Mouse (Mus musculus): ENCODE results near the gene Gpr179. TPM values are rescaled to one million over a fixed set of nuclear protein-coding genes. Genes with fewer than 3 reads are reported as not detected.
"Not testable (repeated sequence)": the region's sequence is repeated elsewhere in the genome, so short reads cannot be mapped to it uniquely, and the experiment has no call there.

The Gpr179 gene
- polyA plus RNA-seq, 1 experiment from 2014 or later: 0.04 TPM

GRCm38 (mm10) chr11:97336751-97337345 lies 15.0 kb downstream of the Gpr179 start:
- peaks cover 52% of the 10 kb centered on the region for H3K27me3 ChIP-seq (replicated peaks)
- 55% methylated on average over 14 of the region's 14 CpGs for WGBS

GRCm38 (mm10) chr11:97336238-97336637 lies 15.6 kb downstream of the Gpr179 start:
- Histone ChIP-seq H3K9me3 (no peaks in the 10 kb centered on the region), H3K27ac (replicated peaks) (no peak overlapping the region), H3K4me1 (peaks cover 26% of the 10 kb centered on the region), H3K36me3 (no peaks in the 10 kb centered on the region), H3K27me3 (replicated peaks) (peaks cover 52% of the 10 kb centered on the region), H3K9ac (no peak overlapping the region), H3K4me2 (no peak overlapping the region), H3K4me3 (no peak overlapping the region)
- no peak for ATAC-seq (ENCODE audit: extremely low read depth, insufficient number of reproducible peaks, low FRiP score, low TSS enrichment)
- WGBS: 49% methylated on average over 6 of the region's 6 CpGs

More at GRCm38 (mm10) chr11:97336751-97337345, 15.0 kb downstream of the Gpr179 start:
- Histone ChIP-seq H3K36me3 (no peaks in the 10 kb centered on the region), H3K27ac (replicated peaks) (no peak overlapping the region), H3K4me1 (peaks cover 26% of the 10 kb centered on the region), H3K9ac (no peak overlapping the region), H3K4me2 (no peak overlapping the region), H3K4me3 (no peak overlapping the region), H3K9me3 (no peaks in the 10 kb centered on the region)
- no peak for ATAC-seq (ENCODE audit: extremely low read depth, insufficient number of reproducible peaks, low FRiP score, low TSS enrichment)

GRCm38 (mm10) chr11:97334400-97334799 lies 17.5 kb downstream of the Gpr179 start:
- peaks cover 26% of the 10 kb centered on the region for H3K4me1 ChIP-seq
- H3K27ac ChIP-seq (replicated peaks): no peak overlapping the region
- no peak overlapping the region for H3K9ac ChIP-seq
- H3K27me3 ChIP-seq (replicated peaks): peaks cover 41% of the 10 kb centered on the region
- H3K4me3 ChIP-seq: no peak overlapping the region
- peaks cover 17% of the 10 kb centered on the region for H3K36me3 ChIP-seq
- no peaks in the 10 kb centered on the region for H3K9me3 ChIP-seq
- ATAC-seq (ENCODE audit: extremely low read depth, insufficient number of reproducible peaks, low FRiP score, low TSS enrichment): no peak
- WGBS: 74% methylated on average over 9 of the region's 9 CpGs
- H3K4me2 ChIP-seq: no peak overlapping the region

- WGBS: 66% methylated on average over 1 of the region's 1 CpGs
- no peak overlapping the region for H3K9ac ChIP-seq
- H3K27me3 ChIP-seq (replicated peaks): peaks cover 41% of the 10 kb centered on the region
- H3K4me3 ChIP-seq: no peak overlapping the region
- H3K4me1 ChIP-seq: peaks cover 23% of the 10 kb centered on the region
- ATAC-seq (ENCODE audit: extremely low read depth, insufficient number of reproducible peaks, low FRiP score, low TSS enrichment): no peak
- H3K27ac ChIP-seq (replicated peaks): no peak overlapping the region
- H3K9me3 ChIP-seq: no peaks in the 10 kb centered on the region
- no peak overlapping the region for H3K4me2 ChIP-seq
- peaks cover 22% of the 10 kb centered on the region for H3K36me3 ChIP-seq
Measured at GRCm38 (mm10) chr11:97333896-97334295, 18.0 kb downstream of the Gpr179 start.

GRCm38 (mm10) chr11:97333044-97333443 lies 18.8 kb downstream of the Gpr179 start:
- 58% methylated on average over 9 of the region's 9 CpGs for WGBS
- Histone ChIP-seq H3K4me1 (peaks cover 15% of the 10 kb centered on the region), H3K27me3 (replicated peaks) (peaks cover 32% of the 10 kb centered on the region), H3K4me3 (no peak overlapping the region), H3K4me2 (no peak overlapping the region), H3K36me3 (peaks cover 30% of the 10 kb centered on the region), H3K9ac (no peak overlapping the region), H3K27ac (replicated peaks) (no peak overlapping the region), H3K9me3 (no peaks in the 10 kb centered on the region)
- ATAC-seq (ENCODE audit: extremely low read depth, insufficient number of reproducible peaks, low FRiP score, low TSS enrichment): no peak

- Histone ChIP-seq H3K4me1 (peaks cover 5% of the 10 kb centered on the region; the same call in 1 of the 2 replicates), H3K4me2 (no peak overlapping the region), H3K27ac (replicated peaks) (no peak overlapping the region), H3K27me3 (replicated peaks) (peaks cover 17% of the 10 kb centered on the region), H3K4me3 (no peak overlapping the region), H3K36me3 (peaks cover 44% of the 10 kb centered on the region), H3K9me3 (no peaks in the 10 kb centered on the region), H3K9ac (no peak overlapping the region)
- ATAC-seq (ENCODE audit: extremely low read depth, insufficient number of reproducible peaks, low FRiP score, low TSS enrichment): no peak
- 83% methylated on average over 12 of the region's 12 CpGs for WGBS
Measured at GRCm38 (mm10) chr11:97331231-97332190, 20.4 kb downstream of the Gpr179 start.

- Histone ChIP-seq H3K9ac (no peak overlapping the region), H3K4me1 (no peaks in the 10 kb centered on the region), H3K27ac (replicated peaks) (no peak overlapping the region), H3K4me2 (no peak overlapping the region), H3K9me3 (no peaks in the 10 kb centered on the region), H3K27me3 (replicated peaks) (peaks cover 5% of the 10 kb centered on the region), H3K4me3 (no peak overlapping the region), H3K36me3 (peaks cover 56% of the 10 kb centered on the region)
- WGBS: 94% methylated on average over 1 of the region's 1 CpGs
- ATAC-seq (ENCODE audit: extremely low read depth, insufficient number of reproducible peaks, low FRiP score, low TSS enrichment): no peak
Measured at GRCm38 (mm10) chr11:97330315-97330714, 21.6 kb downstream of the Gpr179 start.

GRCm38 (mm10) chr11:97328148-97328547 lies 23.7 kb downstream of the Gpr179 start:
- H3K36me3 ChIP-seq: peaks cover 76% of the 10 kb centered on the region

GRCm38 (mm10) chr11:97325224-97325623 lies 26.7 kb downstream of the Gpr179 start:
- Histone ChIP-seq H3K4me1 (no peaks in the 10 kb centered on the region), H3K4me2 (no peak overlapping the region), H3K9ac (no peak overlapping the region), H3K36me3 (peaks cover 93% of the 10 kb centered on the region), H3K27ac (replicated peaks) (no peak overlapping the region), H3K27me3 (replicated peaks) (no peaks in the 10 kb centered on the region), H3K9me3 (no peaks in the 10 kb centered on the region), H3K4me3 (no peak overlapping the region)
- WGBS: 79% methylated on average over 1 of the region's 1 CpGs
- no peak for ATAC-seq (ENCODE audit: extremely low read depth, insufficient number of reproducible peaks, low FRiP score, low TSS enrichment)

More at GRCm38 (mm10) chr11:97328148-97328547, 23.7 kb downstream of the Gpr179 start:
- no peak overlapping the region for H3K4me2 ChIP-seq
- ATAC-seq (ENCODE audit: extremely low read depth, insufficient number of reproducible peaks, low FRiP score, low TSS enrichment): no peak
- no peak overlapping the region for H3K4me3 ChIP-seq
- no peaks in the 10 kb centered on the region for H3K27me3 ChIP-seq (replicated peaks)
- 19% methylated on average over 9 of the region's 9 CpGs for WGBS
- H3K9ac ChIP-seq: no peak overlapping the region
- no peak overlapping the region for H3K27ac ChIP-seq (replicated peaks)
- H3K4me1 ChIP-seq: no peaks in the 10 kb centered on the region
- no peaks in the 10 kb centered on the region for H3K9me3 ChIP-seq

- H3K4me1 ChIP-seq; H3K4me3 ChIP-seq; H3K4me2 ChIP-seq; H3K9me3 ChIP-seq; ATAC-seq (ENCODE audit: extremely low read depth, insufficient number of reproducible peaks, low FRiP score, low TSS enrichment); H3K27ac ChIP-seq (replicated peaks); H3K27me3 ChIP-seq (replicated peaks); H3K9ac ChIP-seq: not testable (repeated sequence)
- H3K36me3 ChIP-seq: peaks cover 87% of the 10 kb centered on the region
- WGBS: 85% methylated on average over 8 of the region's 8 CpGs
Measured at GRCm38 (mm10) chr11:97321894-97322600, 29.8 kb downstream of the Gpr179 start.

- H3K4me1 ChIP-seq: peaks cover 7% of the 10 kb centered on the region
- H3K9me3 ChIP-seq: no peaks in the 10 kb centered on the region
- H3K9ac ChIP-seq: no peak overlapping the region
- WGBS: 94% methylated on average over 8 of the region's 8 CpGs
- H3K36me3 ChIP-seq: peaks cover 78% of the 10 kb centered on the region
- no peak overlapping the region for H3K27ac ChIP-seq (replicated peaks)
- no peaks in the 10 kb centered on the region for H3K27me3 ChIP-seq (replicated peaks)
- H3K4me3 ChIP-seq: no peak overlapping the region
- ATAC-seq (ENCODE audit: extremely low read depth, insufficient number of reproducible peaks, low FRiP score, low TSS enrichment): no peak
- no peak overlapping the region for H3K4me2 ChIP-seq
Measured at GRCm38 (mm10) chr11:97321197-97321596, 30.7 kb downstream of the Gpr179 start.

Data from heart, embryonic 13.5 days (tissue).